Mouse (Mus musculus) monocyte, adult 2 months (primary cell): ENCODE data around the gene Cldn3.

Experiments used
- DNase-seq, 2 experiments: peaks; one replicate each; pipeline ENCODE4 v3.0.0; 2022; ENCODE audit warnings: low spot score in 2 of 2, low read depth in 1 of 2

Gene Cldn3

DNA sequence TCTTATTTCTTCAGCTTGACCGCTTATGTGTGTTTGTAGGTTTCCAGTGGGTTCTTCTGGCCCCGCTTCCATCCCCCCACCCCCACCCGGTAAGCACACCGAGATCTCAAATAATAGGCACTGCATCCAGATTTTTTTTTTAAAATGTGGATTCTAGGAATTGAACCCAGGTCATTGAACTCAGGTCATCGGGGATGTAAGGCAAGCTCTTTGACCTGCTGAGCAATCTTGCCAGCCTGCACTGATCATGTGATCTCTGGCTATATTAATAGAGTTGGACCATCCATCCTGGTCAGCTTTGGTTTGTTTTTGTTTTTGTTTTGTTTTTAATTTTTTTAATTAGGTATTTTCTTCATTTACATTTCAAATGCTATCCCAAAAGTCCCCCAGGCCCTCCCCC, 46.6 kb downstream of the Cldn3 start:
- DNase-seq = no peak

GRCm38 (mm10) chr5:135034593-135034992, 48.6 kb downstream of the Cldn3 start:
- DNase-seq = no peak

GRCm38 (mm10) chr5:135035608-135036359, 49.8 kb downstream of the Cldn3 start:
- no peak for DNase-seq
